Mouse (Mus musculus): ENCODE measurements around the gene Skiv2l.
"Not testable (repeated sequence)": the region's sequence is repeated elsewhere in the genome, so short reads cannot be mapped to it uniquely, and the experiment has no call there.

The Skiv2l gene

DNA sequence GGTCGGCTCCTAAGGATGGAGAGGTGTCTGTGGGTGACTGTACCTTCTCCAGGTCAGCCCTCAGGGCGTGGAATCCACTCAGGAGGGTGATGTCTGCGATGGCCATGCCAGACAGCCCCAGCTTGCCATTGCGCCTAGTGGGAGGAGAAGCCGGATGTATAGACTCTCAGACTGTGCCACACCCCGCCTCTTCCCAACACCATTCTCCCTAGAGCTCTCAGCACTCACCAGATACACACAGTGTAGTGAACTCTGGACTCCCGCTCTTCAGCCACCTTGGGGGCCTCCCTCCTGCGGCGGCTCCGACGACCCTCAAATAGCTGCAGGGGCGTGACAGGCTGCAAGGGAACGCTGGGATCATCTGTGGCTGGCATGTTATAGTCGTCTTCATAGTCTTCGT is 38.7 kb downstream of the Skiv2l start:
- no peak for DNase-seq (ENCODE audit: low read depth)

DNA sequence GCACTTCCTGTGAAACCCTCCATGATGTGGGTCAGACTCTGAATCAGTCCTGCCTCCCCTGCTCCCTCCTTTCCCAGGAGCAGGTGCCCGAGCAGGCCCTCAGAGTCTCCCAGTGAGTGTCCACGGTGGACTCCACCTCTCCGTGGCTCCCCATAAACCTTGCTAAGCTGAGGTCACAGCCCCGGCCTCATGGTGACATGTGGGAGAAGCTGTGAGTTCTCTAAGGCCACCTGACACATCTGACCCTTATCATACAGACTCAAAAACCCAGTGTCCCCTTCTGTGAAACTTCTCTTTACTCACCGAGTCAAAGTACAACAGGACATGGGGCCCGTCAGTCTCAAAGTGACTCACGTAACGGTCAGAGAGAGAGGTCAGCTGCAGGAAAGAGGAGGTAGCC is 39.2 kb downstream of the Skiv2l start:
- not testable (repeated sequence) for DNase-seq (ENCODE audit: low read depth)

DNA sequence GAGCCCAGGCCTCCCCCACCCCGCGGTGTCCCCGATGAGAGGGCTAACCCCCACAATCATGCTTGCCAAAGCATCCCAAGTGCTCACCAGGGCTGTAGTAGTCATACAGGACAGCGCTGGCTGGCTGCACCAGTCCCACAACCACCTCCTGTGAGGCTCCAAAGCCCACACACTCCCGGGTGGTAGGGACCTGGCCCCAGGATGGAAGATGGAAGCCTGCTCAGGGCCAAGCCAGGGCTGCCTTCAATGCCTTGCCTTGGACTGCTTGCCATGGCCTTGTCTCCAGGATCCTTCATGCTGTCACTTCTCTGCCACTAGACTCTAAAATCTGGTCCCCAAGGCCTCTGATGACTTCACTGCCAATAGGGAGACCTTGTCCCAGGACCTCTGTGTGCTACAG is 39.6 kb downstream of the Skiv2l start:
- DNase-seq (ENCODE audit: low read depth): not testable (repeated sequence)

DNA sequence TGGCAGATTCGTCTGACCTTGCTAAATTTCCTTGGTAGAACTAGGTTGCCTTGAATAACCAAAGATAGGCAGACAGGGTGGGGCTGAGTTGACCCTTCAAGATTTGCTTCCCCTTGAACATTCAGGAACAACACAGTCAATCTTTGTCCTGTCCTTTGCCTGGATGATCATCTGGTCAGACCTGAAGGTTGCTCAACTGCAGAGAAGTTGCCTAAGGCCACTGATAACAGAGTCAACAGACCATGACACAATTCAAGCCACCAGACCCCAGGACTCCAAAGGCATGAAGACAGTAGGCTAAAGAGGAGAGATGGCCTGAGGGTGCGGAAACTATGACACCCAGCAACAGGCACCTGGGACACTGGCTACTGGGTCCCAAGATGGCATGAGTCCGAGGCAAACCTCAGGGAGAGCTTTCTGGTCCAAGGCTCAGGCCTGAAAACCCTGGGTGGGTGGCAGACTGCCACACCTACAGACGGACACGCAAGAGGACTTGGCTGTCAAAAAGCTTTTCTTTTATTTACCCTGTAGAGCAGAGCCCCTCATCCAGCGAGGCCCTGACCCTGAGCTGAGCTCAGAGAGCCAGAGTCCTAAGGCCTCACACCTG is 41.3 kb downstream of the Skiv2l start:
- no peak for DNase-seq (ENCODE audit: low read depth)

DNA sequence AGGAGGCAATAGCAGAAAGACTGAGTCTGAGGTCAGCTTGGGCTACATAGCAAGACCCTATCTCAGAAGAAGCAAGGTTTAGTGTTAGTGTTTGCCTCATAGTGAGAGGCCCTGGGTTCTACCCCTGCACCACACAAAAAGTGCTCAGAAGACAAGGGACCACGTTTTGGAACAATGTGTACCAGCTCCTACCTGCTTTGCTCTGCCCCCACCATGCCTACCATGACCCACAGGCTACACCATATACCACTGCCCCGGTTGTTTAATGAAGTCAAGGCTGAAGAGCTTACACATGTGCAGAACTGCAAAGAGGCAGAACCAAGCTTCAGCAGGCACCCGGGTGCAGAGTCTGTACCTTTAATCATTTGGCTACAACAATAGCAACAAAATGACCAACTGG is 42.8 kb downstream of the Skiv2l start:
- no peak for DNase-seq (ENCODE audit: low read depth)

DNA sequence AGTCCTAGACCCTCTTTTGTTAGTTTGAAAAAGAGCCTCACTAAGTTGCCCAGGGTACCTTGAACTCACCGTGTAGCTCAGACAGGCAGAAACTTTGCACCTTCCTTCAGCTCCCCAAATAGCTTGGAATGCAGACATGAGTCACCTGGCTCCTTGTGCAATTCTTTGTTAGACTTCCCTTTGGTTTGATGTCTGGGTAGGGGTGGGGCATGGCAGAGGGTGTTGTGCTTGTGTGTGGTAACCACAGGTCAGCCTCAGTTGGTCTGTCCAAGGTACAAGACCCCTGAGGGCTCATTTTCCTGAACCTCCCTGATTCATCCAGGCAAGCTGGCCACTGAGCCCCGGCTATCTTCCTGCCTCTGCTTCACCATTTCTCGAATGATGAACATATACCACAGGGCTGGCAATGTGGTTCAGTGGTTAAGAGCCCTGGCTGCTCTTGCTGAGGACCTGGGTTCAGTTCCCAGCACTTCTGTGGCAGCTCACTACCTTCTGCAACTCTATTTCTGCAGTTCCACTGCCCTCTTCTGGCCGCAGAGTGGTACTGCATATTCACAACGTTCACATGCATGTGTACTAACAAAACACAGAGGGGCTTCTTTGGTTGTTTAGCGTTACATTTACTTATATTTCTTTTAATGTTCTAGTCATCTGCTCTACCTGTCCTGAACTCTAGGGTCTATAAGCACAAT is 45.0 kb downstream of the Skiv2l start:
- DNase-seq (ENCODE audit: low read depth): no peak

DNA sequence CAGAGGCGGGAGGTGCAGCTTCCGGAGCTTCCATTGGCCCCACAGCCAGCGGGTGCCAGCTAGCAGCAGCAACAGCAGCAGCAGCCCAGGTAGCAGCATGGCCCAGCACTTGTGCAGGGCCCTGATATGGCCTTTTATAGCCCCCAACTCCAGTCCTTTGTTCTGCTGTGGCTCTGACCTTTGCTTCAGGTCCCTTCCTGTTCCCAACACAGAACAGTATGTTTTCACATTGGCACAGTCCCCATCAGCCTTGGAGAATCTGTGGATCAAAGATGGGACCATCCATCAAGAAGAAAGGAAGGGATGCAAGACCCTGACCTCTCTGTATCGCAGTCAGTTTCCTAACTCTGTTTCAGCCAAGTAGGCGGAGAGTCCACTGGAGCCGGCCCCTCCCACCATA is 45.7 kb downstream of the Skiv2l start, which contains the start of gene Cyp21a1:
Gene Cyp21a1, minus strand, starts transcription at position 261 of the 400 bp plus-strand sequence.
- not testable (repeated sequence) for DNase-seq (ENCODE audit: low read depth)

DNA sequence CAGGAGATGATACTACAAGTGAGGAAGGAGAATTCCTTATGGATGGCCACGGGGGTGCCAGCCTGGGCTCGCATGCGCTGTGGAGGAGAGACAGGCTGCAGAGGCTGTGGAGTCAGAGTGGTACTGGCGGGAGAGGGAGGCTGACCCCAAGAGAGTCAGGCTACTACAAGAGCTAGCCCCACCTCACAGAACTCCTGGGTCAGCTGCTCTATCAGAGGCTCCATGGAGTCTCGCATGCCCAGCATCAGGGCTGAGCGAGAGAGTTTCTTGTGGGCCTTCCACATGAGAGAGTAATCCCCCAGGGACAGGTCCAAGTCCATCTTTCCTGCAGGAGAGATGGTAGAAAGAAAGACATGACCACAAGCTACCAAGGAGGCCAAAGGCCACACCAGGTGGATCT is 46.6 kb downstream of the Skiv2l start:
- DNase-seq (ENCODE audit: low read depth): not testable (repeated sequence)

DNA sequence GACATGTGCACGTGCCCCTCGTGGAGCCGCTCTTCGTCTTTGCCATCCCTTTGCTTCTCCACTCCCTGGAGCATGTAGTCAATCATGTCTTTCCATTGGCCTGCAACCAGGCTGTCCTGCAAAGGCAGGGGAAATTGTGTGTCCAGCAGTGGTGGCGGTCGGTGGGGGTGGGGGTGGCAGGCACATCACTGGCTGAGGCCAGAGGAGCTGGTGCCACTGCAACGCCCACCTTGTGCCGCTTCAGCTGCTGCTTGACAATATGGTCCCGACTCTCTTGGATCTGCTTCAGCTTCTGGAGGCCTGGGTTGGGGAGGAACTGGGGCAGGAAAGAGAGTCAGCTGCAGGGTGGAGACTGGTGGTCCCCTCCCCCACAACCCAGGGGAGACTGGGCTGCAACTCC is 47.3 kb downstream of the Skiv2l start:
- DNase-seq (ENCODE audit: low read depth): not testable (repeated sequence)

DNA sequence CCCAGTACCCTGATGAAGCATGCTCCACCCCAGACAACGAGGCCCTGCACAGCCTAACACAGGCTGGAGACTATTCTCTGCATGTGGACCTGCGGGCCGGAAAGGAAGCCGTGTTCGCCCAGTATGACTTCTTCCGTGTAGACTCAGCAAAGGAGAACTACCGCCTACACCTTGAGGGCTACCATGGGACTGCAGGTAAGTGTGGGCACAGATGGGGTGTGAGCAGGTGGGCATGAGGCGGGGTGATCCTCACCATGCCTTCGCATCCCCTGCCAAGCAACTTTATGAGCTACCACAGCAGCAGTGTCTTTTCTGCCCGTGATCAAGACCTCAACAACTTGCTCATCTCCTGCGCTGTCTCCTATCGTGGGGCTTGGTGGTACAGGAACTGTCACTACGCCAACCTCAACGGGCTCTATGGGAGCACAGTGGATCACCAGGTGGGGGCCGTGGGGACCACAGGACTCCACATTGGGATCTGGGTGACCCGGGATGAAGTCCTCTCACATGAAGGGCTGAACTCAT is 49.2 kb downstream of the Skiv2l start:
- DNase-seq (ENCODE audit: low read depth): not testable (repeated sequence)

DNA sequence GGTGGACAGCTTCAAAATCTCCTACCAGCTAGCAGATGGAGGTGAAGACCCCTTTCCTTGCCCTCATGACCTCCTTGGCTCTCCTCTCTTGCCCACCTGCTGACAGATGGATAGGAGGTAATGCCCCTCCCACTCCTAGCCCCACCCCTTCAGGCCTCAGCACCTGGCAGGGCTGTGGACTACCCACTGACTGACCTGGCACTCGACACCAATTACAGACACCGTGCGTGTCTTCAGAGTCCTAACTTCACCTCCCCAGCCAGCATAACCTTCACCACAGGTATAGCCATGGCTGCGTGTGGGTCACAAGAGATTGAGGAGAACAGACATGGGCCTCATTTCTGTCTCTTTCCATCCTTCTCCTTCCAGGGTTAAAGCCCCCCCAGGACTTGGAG is 50.5 kb downstream of the Skiv2l start:
- no peak for DNase-seq (ENCODE audit: low read depth)

DNA sequence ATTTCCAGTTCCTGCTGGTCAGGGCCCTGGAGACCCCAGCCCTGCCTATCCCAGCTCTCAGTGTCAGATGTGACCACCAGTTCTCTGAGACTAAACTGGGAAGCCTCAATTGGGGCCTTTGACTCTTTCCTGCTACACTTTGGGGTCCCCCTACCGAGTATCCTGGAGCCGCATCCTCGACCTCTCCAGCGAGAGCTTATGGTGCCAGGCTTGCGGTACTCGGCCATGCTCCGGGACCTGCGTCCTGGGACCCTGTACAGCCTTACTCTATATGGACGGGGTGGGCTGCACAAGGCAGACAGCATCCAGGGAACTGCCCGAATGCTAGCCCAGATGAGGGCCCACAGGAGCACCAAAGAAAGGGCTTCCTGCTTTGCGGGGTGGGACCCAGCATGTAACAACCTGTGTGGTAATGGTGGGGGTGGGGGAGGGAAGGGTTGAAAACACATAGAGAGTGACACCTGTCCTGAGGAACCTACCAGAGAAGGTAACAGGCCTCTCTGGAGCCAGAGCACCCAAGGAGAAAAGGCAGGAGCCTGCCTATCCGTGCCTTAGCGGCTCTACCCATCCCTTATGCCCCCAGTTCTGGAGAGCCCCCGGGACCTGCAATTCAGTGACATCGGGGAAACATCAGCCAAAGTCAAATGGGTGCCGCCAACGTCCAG is 51.0 kb downstream of the Skiv2l start:
- no peak for DNase-seq (ENCODE audit: low read depth)

DNA sequence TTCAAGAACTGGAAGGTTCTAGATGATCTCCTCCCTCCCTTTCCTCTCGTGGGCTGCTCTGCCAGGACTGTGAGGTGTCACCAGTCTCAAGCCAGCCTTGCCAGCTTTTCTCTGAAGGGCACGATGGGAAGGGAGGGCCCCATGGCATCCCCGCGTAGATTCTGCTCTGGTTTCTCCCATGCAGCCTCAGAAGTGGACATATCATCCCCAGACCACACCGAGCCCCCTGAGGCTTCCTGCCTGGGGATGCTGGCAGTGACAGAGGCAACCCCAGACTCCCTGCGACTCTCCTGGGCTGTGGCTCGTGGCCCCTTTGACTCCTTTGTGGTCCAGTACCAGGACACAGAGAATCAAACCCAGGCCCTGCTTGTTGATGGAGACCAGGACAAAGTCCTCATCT is 51.9 kb downstream of the Skiv2l start:
- not testable (repeated sequence) for DNase-seq (ENCODE audit: low read depth)

DNA sequence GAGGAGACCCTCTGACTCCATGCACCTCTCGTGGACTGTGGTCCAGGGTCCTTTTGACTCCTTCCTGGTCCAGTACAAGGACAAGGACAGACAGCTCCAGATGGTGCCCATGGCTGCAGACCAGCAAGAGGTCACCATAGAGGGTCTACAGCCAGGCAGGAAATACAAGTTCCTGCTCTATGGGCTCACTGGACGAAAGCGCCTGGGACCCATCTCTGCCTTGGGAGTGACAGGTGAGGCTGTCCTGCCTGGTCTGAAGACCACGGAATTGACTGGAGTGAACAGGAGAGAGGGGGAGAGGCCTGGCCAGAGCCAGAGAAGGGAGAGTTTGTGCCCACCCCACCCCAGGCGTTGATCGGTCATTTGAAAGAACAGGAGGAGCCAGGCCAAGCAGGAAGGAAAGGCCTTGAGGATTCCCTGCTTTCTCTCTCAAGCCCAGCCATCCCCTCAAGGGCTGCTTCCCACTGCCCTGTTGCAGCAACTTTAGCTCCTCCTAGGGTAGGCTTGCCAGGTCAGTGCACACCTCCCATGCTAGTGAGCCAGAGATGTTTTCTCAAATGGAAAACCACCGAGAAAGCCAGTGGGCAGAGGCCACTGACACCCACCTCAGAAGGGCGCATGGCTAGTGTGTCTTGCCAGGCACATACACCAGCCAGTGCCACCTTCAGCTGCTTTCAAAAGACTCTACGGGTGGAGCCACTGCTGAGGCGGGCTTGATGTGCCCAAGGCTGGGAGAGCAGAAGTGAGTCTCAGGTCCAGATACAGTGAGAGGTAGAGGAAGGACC is 52.6 kb downstream of the Skiv2l start:
- not testable (repeated sequence) for DNase-seq (ENCODE audit: low read depth)

DNA sequence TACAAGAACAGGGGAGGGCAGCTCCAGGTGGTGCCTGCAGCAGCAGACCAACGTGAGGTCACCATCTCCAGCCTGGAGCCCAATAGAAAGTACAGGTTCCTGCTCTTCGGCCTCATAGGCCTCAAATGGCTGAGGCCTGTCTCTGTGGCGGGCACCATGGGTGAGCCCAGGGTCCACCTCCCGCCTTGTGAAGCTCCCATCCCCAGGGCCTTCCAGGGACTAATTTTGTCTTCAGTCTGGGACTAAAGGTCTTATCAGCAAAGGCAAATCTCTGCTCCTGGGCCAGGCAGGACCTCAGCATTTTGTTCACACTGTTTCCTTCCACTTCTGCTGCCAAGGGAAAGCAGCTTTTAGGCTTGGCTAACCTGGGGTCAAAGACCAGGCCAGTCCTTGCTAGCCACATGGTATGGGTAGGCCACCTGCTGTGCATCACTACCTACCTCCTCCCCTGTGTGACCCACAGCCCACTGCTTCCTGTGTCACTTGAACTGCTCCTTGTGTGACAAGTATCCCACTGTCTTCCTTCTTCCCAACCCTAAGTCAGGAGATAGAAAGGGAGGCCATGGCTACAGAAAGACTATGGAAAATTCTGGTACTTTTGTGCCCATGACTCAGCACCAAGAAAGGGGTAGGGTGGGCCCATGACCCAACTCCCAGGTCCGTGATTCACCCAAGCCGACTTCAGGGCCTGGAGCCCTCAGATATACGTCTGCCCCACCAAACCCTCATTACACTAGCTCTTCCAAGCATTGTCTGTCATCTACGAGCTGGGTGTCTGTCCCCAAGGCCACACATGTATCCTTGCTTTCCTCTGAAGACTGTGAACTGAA is 53.5 kb downstream of the Skiv2l start:
- DNase-seq (ENCODE audit: low read depth): no peak

DNA sequence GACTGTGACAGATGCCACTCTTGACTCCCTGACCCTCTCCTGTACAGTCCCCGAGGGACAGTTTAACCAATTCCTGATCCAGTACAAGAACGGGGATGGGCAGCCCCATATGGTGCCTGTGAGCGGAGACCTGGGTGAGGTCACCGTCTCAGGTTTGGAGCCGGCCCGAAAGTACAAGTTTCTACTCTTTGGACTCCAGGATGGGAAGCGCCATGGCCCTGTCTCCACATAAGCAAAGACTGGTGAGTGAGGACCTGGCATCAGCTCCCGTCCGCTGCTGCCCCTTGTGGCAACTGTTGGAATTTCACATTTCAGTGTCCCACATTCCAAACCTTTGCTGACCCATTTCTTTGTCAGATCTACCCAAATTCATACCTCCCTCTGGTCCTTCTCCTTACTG is 54.4 kb downstream of the Skiv2l start:
- DNase-seq (ENCODE audit: low read depth): no peak

DNA sequence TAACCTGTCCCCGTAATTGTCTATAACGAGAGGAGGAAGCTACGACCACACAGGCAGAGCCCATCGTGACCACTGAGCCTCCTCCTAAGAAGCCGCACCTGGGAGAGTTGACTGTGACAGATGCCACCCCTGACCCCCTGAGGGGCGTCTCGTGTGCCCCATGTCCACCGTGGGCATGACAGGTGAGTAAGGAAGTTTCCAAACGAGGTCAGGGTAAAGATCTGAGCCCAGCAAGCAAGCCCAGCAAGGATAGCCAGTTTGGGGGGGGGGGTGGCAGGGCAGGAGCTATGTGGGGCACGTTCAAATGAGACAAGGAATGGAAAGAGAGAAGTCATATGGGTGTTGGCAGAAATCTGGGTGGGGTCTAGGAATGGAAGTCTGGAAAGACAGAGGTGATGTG is 55.0 kb downstream of the Skiv2l start:
- DNase-seq (ENCODE audit: low read depth): no peak
